Mouse (Mus musculus): Measurements from ENCODE around the gene Gm4450.
"Not testable (repeated sequence)": the region's sequence is repeated elsewhere in the genome, so short reads cannot be mapped to it uniquely, and the experiment has no call there.

DNA sequence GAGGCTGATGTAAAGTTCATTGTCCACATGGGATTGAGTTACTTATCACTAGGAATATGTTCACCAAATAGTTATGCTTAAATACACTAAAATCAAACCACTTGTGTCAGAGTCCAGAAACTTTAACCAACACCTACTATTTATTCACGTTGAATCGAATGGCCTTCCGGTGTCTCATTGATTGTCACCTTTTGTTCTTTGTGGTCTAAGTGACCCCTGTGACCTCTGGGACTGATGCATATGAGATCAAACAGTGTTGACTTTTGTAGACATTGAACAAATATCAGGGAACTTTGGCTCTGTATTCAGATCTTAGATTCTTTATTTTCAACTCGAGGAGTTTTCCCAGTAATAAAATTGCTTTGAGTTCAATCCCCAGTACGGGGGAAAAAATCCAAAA, 3.1 kb downstream of the Gm4450 start:
- TF ChIP-seq GATA1, TAL1 (IDR thresholded peaks at IDR 0.05; ENCODE audit: low read length): not testable (repeated sequence)

Data from erythroblast, embryonic 14.5 days (primary cell).